Mouse (Mus musculus) megakaryocyte, embryonic 14.5 days (primary cell): Measurements from ENCODE around the gene Olfr1437. TPM values are rescaled to one million over a fixed set of nuclear protein-coding genes. Genes with fewer than 3 reads are reported as not detected.
"Not testable (repeated sequence)": the region's sequence is repeated elsewhere in the genome, so short reads cannot be mapped to it uniquely, and the experiment has no call there.

Source experiments
- H3K27me3 ChIP-seq: replicated peaks from 2 replicates; pipeline ENCODE3; 2012; ENCODE audit warnings: inconsistent platforms
- H3K36me3 ChIP-seq: replicated peaks from 2 replicates; pipeline ENCODE3; 2012; ENCODE audit warnings: low read length, inconsistent platforms, mixed read lengths
- H3K4me1 ChIP-seq: 2 replicates; pipeline ENCODE4 v1.6.1; 2012; ENCODE audit warnings: inconsistent platforms
- H3K4me3 ChIP-seq: replicated peaks from 2 replicates; pipeline ENCODE3; 2012; ENCODE audit warnings: moderate library complexity, mild to moderate bottlenecking, inconsistent platforms
- H3K9me3 ChIP-seq: 2 replicates; pipeline ENCODE4 v1.6.1; 2012; ENCODE audit warnings: inconsistent platforms
- FLI1 ChIP-seq: IDR thresholded peaks from 2 replicates; pipeline ENCODE4 v1.6.1; 2012; ENCODE audit warnings: low read length, inconsistent platforms, mixed read lengths
- GATA1 ChIP-seq: IDR thresholded peaks from 3 replicates; pipeline ENCODE4 v1.6.1; 2012; ENCODE audit warnings: mixed read lengths, low read length, inconsistent platforms, borderline replicate concordance
- polyA plus RNA-seq: library from polyadenylated mRNA; stranded (reverse); fragments of >175 nt; gene quantifications from 2 replicates; pipeline ENCODE4 v1.2.3, GENCODE M21; 2012; ENCODE audit warnings: low replicate concordance; ENCODE audit not compliant: insufficient read depth

Olfr1437 gene
- not detected in 2 replicates for polyA plus RNA-seq

DNA sequence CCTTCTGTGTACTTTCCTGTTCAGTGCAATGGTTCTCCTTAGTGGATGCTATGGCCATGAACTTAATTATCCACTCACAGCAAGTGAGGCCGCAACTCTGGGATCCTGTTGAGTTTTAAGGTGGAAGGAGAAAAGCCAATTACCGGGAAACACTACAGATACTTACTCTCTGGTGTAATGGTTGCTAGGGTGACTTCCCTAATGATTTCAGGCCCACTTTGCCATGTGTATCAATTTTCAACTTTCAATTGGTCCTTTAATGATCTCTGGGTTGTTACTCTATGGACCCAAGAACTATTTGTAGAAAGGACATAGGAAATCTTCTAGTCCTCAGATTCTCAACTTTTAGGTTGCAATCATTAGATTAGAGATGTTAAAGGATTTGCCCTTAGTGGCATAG lies at the start of gene Olfr1437:
Gene Olfr1437 (minus strand): TSS at position 101 of the 400 bp plus-strand sequence.
- H3K4me1 ChIP-seq: no peaks in the 10 kb centered on the region
- TF ChIP-seq GATA1 (no peak), FLI1 (no peak)
- no peaks in the 10 kb centered on the region for H3K27me3 ChIP-seq
- no peaks in the 10 kb centered on the region for H3K36me3 ChIP-seq
- H3K4me3 ChIP-seq: no peak within 1 kb of the TSS
- H3K9me3 ChIP-seq: no peaks in the 10 kb centered on the region

DNA sequence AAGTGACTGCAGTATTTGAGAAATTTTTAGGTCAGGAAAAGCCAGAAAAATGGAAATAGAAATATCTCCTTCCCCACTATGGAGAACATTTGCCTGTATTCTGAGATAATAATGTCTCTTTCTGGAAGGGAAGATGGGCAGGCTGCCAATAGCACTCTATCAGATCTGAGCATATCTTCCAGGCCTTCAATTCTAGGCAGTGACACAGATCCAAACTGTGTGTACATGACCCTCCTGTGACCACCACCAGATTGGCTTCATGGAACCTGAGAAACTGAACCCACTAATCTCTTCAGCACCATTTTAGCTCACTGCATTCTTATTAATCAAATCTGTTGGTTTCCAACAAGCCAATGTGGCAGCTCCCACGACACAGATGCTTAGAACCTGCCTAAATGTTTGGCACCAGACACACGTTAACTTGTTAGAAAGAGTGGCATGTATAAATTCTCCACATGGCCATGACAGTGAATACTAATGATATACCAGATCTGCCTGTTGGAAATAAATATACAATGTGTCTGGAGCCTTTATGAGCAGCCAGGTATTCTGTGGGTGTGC lies 49.6 kb upstream of the Olfr1437 start:
- Histone ChIP-seq H3K4me3 (no peak overlapping the region), H3K27me3 (no peaks in the 10 kb centered on the region), H3K9me3 (no peaks in the 10 kb centered on the region), H3K4me1 (no peaks in the 10 kb centered on the region), H3K36me3 (no peaks in the 10 kb centered on the region)
- no peak for TF ChIP-seq GATA1
- TF ChIP-seq FLI1: no peak

DNA sequence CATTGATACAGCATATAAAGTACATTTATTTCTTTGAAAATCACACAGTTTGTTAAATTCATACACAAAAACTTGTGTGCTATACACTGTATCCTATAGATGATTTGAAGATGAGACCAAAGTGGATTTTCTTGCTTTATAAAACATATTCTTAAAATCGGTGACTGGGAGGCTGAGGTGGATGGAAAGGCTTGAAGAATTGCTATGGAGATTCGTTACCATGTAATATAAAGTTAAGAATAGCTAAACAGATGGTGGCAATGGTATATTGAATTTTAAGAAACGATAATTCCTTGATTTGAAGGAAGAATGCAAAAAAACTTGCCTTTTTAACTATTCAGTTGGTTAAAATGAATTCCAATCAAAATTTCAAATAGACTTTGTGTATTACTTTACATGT lies 48.1 kb upstream of the Olfr1437 start:
- H3K36me3 ChIP-seq: no peaks in the 10 kb centered on the region
- no peaks in the 10 kb centered on the region for H3K27me3 ChIP-seq
- no peak for TF ChIP-seq GATA1
- TF ChIP-seq FLI1: no peak
- H3K4me1 ChIP-seq: no peaks in the 10 kb centered on the region
- no peak overlapping the region for H3K4me3 ChIP-seq
- H3K9me3 ChIP-seq: no peaks in the 10 kb centered on the region

DNA sequence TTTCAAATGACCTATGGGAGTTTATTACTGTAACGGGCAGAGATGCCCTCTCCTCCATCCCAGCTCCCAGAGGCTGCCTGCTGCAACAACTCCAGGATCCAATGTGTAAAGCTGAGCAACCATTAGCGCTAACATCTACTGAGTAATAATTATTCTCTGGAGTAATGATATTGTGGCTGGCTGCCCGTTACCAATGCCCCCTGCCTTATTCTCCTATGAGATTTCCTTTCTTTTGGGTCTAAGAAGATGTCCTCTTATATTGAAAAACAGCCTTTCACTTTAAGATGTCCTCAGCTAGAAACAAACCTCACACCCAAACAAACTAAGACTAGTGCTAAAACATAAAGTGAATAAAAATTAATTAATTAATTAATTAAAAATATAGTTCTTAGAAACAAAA lies 10.9 kb upstream of the Olfr1437 start, which contains the start of gene Olfr1438-ps1:
Gene Olfr1438-ps1 (minus strand): TSS at position 101 of the 400 bp plus-strand sequence.
- no peak within 1 kb of the TSS for H3K4me3 ChIP-seq
- H3K9me3 ChIP-seq: no peaks in the 10 kb centered on the region
- no peaks in the 10 kb centered on the region for H3K27me3 ChIP-seq
- no peaks in the 10 kb centered on the region for H3K4me1 ChIP-seq
- H3K36me3 ChIP-seq: no peaks in the 10 kb centered on the region
- TF ChIP-seq GATA1 (no peak), FLI1 (no peak)

DNA sequence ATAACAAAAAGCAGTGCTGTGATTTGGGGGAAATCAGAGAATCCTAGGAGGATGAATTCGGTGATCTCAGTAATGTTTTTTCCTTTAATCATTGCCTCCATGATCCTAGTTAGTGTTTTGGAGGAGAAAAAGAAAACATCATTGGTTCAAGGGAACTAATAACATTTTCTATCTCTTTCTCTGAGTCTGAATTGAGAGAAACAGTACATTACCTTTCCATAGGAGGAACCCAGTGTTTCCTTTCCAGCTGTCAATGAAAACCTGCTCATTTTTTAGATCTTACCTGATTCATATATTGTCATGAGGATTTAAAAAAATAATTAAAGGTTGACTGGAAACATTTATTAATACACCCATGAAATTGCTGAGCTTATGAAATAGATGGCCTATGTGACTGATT lies 25.9 kb downstream of the Olfr1437 start, which contains the start of gene Olfr1436:
Gene Olfr1436 (minus strand): TSS at position 101 of the 400 bp plus-strand sequence.
- H3K27me3 ChIP-seq, H3K4me3 ChIP-seq, H3K4me1 ChIP-seq, H3K9me3 ChIP-seq, H3K36me3 ChIP-seq: not testable (repeated sequence)

DNA sequence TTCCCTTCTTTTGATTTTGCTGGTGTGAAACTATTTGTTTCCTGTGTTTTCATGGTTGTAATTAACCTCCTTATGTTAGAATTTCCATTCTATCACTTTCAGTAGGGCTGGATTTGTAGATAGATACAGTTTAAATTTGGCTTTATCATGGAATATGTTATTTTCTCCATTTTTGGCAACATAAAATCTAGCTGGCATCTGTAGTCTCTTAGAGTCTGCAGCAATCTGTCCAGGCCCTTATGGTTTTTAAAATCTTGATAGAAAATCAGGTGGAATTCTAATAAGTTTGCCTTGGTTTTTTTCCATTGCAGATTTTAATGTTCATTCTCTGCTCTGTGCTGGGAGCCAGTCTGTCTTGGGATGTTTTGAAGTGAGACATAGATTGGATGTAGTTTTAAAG lies 31.9 kb downstream of the Olfr1437 start:
- Histone ChIP-seq H3K4me3 (no peak overlapping the region), H3K9me3 (no peaks in the 10 kb centered on the region), H3K36me3 (no peaks in the 10 kb centered on the region), H3K4me1 (no peaks in the 10 kb centered on the region), H3K27me3 (no peaks in the 10 kb centered on the region)
- TF ChIP-seq FLI1: no peak
- no peak for TF ChIP-seq GATA1

DNA sequence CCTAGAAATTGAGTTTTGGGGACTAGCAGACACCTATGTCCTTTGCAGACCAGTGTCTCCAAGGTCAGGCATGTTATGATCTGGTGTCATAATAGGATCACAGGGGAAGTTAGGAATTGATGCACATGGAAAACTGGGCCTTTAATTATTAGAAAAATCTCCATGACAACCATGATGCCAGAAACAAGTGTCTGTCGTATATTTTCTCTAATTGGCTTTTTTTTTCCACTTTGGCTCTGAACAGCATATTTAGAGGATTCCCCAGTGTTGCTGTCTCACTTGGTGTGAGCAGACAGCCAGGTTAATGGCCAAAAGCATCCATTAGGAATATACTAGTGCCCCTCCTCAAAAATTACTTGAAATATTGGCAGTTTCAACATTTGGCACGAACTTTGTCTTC lies 45.3 kb downstream of the Olfr1437 start, which contains the start of gene Olfr1434:
Gene Olfr1434 (plus strand): TSS at position 301 of the 400 bp plus-strand sequence.
- TF ChIP-seq GATA1: no peak
- TF ChIP-seq FLI1: no peak
- Histone ChIP-seq H3K27me3 (no peaks in the 10 kb centered on the region), H3K9me3 (no peaks in the 10 kb centered on the region), H3K4me3 (peak within 1 kb of the TSS; percentile 3), H3K4me1 (no peaks in the 10 kb centered on the region), H3K36me3 (no peaks in the 10 kb centered on the region)

Other genes with a start within 250 kb of the Olfr1437 start
- gene Olfr1425, start 247.4 kb downstream of the Olfr1437 start, polyA plus RNA-seq: not detected in 2 replicates
- not detected in 2 replicates for gene Olfr1426, start 233.1 kb downstream of the Olfr1437 start, polyA plus RNA-seq
- not detected in 2 replicates for gene Olfr1427, start 221.8 kb downstream of the Olfr1437 start, polyA plus RNA-seq
- gene Olfr1428, start 209.2 kb downstream of the Olfr1437 start, polyA plus RNA-seq: not detected in 2 replicates
- gene Olfr76, start 201.9 kb downstream of the Olfr1437 start, polyA plus RNA-seq: not detected in 2 replicates
- gene Olfr1555-ps1, start 155.0 kb downstream of the Olfr1437 start, polyA plus RNA-seq: not detected in 2 replicates
- gene Olfr1431, start 124.5 kb downstream of the Olfr1437 start, polyA plus RNA-seq: not detected in 2 replicates
- gene Olfr1432, start 92.5 kb downstream of the Olfr1437 start, polyA plus RNA-seq: not detected in 2 replicates
- gene Olfr262, start 83.4 kb downstream of the Olfr1437 start, polyA plus RNA-seq: not detected in 2 replicates
- not detected in 2 replicates for gene Olfr235, start 64.1 kb downstream of the Olfr1437 start, polyA plus RNA-seq
- not detected in 2 replicates for gene Olfr1434, start 45.2 kb downstream of the Olfr1437 start, polyA plus RNA-seq
- gene Olfr1436, start 26.0 kb downstream of the Olfr1437 start, polyA plus RNA-seq: not detected in 2 replicates
- gene Olfr1438-ps1, start 10.8 kb upstream of the Olfr1437 start, polyA plus RNA-seq: not detected in 2 replicates
- not detected in 2 replicates for gene Olfr1440, start 62.2 kb upstream of the Olfr1437 start, polyA plus RNA-seq
- gene Olfr1441, start 92.3 kb upstream of the Olfr1437 start, polyA plus RNA-seq: not detected in 2 replicates
- gene Pfpl, start 102.8 kb upstream of the Olfr1437 start, polyA plus RNA-seq: not detected in 2 replicates
- gene Mpeg1, start 135.7 kb upstream of the Olfr1437 start, polyA plus RNA-seq: 6.5 TPM in 1 of 2 replicates, not detected in the other
- 1.9 and 2.5 TPM in 2 replicates for gene Dtx4, start 176.4 kb upstream of the Olfr1437 start, polyA plus RNA-seq
- gene Fam111a, start 220.6 kb upstream of the Olfr1437 start, polyA plus RNA-seq: 1.7 TPM in 1 of 2 replicates, not detected in the other